Mouse (Mus musculus): ENCODE measurements at regions not wholly inside any gene's neighbourhood (a gene's known extent, or its start where the extent isn't known, plus 50 kb on each side); places are given as distances from the start of the nearest gene placed in this dataset.

DNA sequence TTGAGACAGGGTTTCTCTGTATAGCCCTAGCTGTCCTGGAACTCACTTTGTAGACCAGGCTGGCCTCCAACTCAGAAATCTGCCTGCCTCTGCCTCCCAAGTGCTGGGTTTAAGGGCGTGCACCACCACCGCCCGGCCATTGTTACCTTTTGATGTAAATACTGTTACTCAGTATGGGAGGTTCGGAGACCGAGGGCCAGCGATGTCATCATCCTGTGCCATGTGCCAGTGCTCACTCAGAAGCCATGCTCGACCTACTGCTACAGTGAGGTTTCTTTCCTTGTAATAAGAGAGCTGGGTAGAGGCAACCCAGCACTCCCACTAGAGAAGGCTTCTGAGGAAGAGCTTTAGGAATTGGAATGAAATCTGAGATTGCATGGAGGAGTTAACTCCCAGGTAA is 191.6 kb upstream of the Tgfbr2 start:
- in situ Hi-C loops (cut with MboI; ENCODE audit: low pct_ligation_motif_present, low pct_unique_long_range_greater_than_20kb, low sequenced_read_pairs), result loop anchor here (5.0 kb wide), 1 partner anchor 34 kb away; no protein-coding TSS in a partner anchor
- dilution Hi-C loops (cut with MboI; ENCODE audit: extremely low pct_ligation_motif_present, extremely low pct_unique_long_range_greater_than_20kb, low sequenced_read_pairs), result no loop called here
- H3K27ac ChIP-seq (ENCODE audit: insufficient read depth, low read depth), result peak overlapping the region; percentile 49

DNA sequence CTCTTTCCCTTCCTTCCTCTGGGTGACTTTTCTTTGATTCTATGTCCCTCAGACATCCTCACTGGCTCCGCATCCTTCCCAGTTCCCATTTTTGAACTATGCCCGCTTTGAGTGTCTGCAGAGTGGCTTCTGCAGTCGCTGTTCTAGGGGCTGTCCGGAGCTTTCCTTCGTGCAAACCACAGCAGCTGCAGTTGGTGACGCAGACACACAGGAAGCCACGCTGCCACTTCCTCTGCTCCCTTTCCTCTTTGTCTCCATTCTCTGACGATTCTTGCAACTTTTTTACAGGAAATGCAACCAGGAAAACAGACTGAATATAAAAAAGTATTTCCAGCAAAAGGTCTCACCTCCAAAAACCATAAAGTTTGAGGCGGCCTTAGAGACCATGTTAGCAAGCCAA is 191.0 kb upstream of the Tgfbr2 start:
- H3K4me3 ChIP-seq (replicated peaks in 1 of 3; ENCODE audit: low read depth in 2 of 3, low read length in 2 of 3, poor library complexity in 1 of 3), result no peak overlapping the region
- peak; percentile 91 for DNase-seq (ENCODE audit: extremely low read depth)
- in situ Hi-C loops (cut with MboI; ENCODE audit: low pct_ligation_motif_present, low pct_unique_long_range_greater_than_20kb, low sequenced_read_pairs), result loop anchor here (5.0 kb wide), 1 partner anchor 34 kb away; no protein-coding TSS in a partner anchor
- no peak for TF ChIP-seq RAD21 (IDR thresholded peaks at IDR 0.05; ENCODE audit: low read depth, low read length)
- peak; percentile 55 for TF ChIP-seq POLR2A (IDR thresholded peaks at IDR 0.05; ENCODE audit: low read depth, low read length)
- TF ChIP-seq MAFK (IDR thresholded peaks at IDR 0.05; ENCODE audit: insufficient replicate concordance, low read length), result no peak
- TF ChIP-seq ZNF384 (IDR thresholded peaks at IDR 0.05; ENCODE audit: low read depth, low read length), result peak; percentile 67
- peak; percentile 80 for TF ChIP-seq EP300 (IDR thresholded peaks at IDR 0.05; ENCODE audit: low read length)
- peak; percentile 89 for TF ChIP-seq IRF4 (IDR thresholded peaks at IDR 0.05; ENCODE audit: low read depth, low read length)
- TF ChIP-seq MAX (IDR thresholded peaks at IDR 0.05; ENCODE audit: low read length), result 0 out of 2 replicates have a peak, but pooled peaks have one; percentile 41
- TF ChIP-seq TCF12 (IDR thresholded peaks at IDR 0.05; ENCODE audit: low read depth, low read length), result peak; percentile 90
- no peak for TF ChIP-seq JUND (conservative IDR thresholded peaks at IDR 0.05; ENCODE audit: low read depth, low read length)
- no peak for TF ChIP-seq POLR2AphosphoS2 (IDR thresholded peaks at IDR 0.05; ENCODE audit: low read depth, low read length)
- TF ChIP-seq MXI1 (IDR thresholded peaks at IDR 0.05; ENCODE audit: low read depth, low read length), result no peak
- TF ChIP-seq CTCF (conservative IDR thresholded peaks at IDR 0.05 in 1 of 2, IDR thresholded peaks at IDR 0.05 in 1 of 2; ENCODE audit: low read depth in 2 of 2, low read length in 2 of 2), result no peak
- TF ChIP-seq ZC3H11A (IDR thresholded peaks at IDR 0.05; ENCODE audit: low read depth, low read length), result no peak
- TF ChIP-seq MEF2A (IDR thresholded peaks at IDR 0.05; ENCODE audit: borderline replicate concordance, low read depth, low read length), result 0 out of 2 replicates have a peak, but pooled peaks have one; percentile 64
- TF ChIP-seq ZKSCAN1 (IDR thresholded peaks at IDR 0.05; ENCODE audit: borderline replicate concordance, low read depth, low read length), result no peak
- no peak for TF ChIP-seq USF2 (conservative IDR thresholded peaks at IDR 0.05; ENCODE audit: low read depth, low read length)
- peak; percentile 83 for TF ChIP-seq ELF1 (IDR thresholded peaks at IDR 0.05; ENCODE audit: low read depth, low read length)
- no peak for TF ChIP-seq GABPA (IDR thresholded peaks at IDR 0.05; ENCODE audit: insufficient replicate concordance, low read depth, low read length)
- TF ChIP-seq ETS1 (conservative IDR thresholded peaks at IDR 0.05; ENCODE audit: low read depth, low read length), result peak; percentile 80
- TF ChIP-seq MAZ (IDR thresholded peaks at IDR 0.05; ENCODE audit: low read depth, low read length), result no peak
- TF ChIP-seq RCOR1 (conservative IDR thresholded peaks at IDR 0.05; ENCODE audit: low read depth, low read length), result no peak
- no peak; the same call in 1 of the 2 replicates for TF ChIP-seq MYC (IDR thresholded peaks at IDR 0.05; ENCODE audit: low read depth, low read length)
- TF ChIP-seq NRF1 (IDR thresholded peaks at IDR 0.05; ENCODE audit: low read depth, low read length), result no peak
- TF ChIP-seq SIN3A (IDR thresholded peaks at IDR 0.05; ENCODE audit: low read length), result no peak
- no peak; the same call in 1 of the 2 replicates for TF ChIP-seq NELFE (IDR thresholded peaks at IDR 0.05; ENCODE audit: low read depth, low read length)
- no peak for TF ChIP-seq SMC3 (IDR thresholded peaks at IDR 0.05; ENCODE audit: low read depth, low read length)
- peak; percentile 52 for TF ChIP-seq HCFC1 (IDR thresholded peaks at IDR 0.05; ENCODE audit: low read depth, low read length)
- TF ChIP-seq CHD1 (IDR thresholded peaks at IDR 0.05; ENCODE audit: low read depth, low read length), result no peak
- TF ChIP-seq BHLHE40 (IDR thresholded peaks at IDR 0.05; ENCODE audit: low read depth, low read length), result peak; percentile 35; the same call in 1 of the 2 replicates
- no peak for TF ChIP-seq KAT2A (IDR thresholded peaks at IDR 0.05; ENCODE audit: insufficient replicate concordance, low read length)
- peak; percentile 51; the same call in 1 of the 2 replicates for TF ChIP-seq UBTF (IDR thresholded peaks at IDR 0.05; ENCODE audit: low read depth, low read length)
- 0 out of 2 replicates have a peak, but pooled peaks have one; percentile 1 for TF ChIP-seq JUN (IDR thresholded peaks at IDR 0.05; ENCODE audit: insufficient read depth, low read depth, low read length)

More for the DNA sequence above, 191.6 kb upstream of the Tgfbr2 start:
- H3K4me3 ChIP-seq (replicated peaks in 1 of 3; ENCODE audit: low read depth in 2 of 3, low read length in 2 of 3, poor library complexity in 1 of 3), result no peak overlapping the region
- H3K27me3 ChIP-seq (replicated peaks), result no peaks in the 10 kb centered on the region
- H3K9me3 ChIP-seq (replicated peaks; ENCODE audit: low read length), result peaks cover 5% of the 10 kb centered on the region
- 0 out of 2 replicates have a peak, but pooled peaks have one; percentile 72 for TF ChIP-seq CHD1 (IDR thresholded peaks at IDR 0.05; ENCODE audit: low read depth, low read length)
- 0 out of 2 replicates have a peak, but pooled peaks have one; percentile 2 for TF ChIP-seq MAX (IDR thresholded peaks at IDR 0.05; ENCODE audit: low read length)
- no peak for TF ChIP-seq PAX5 (IDR thresholded peaks at IDR 0.05; ENCODE audit: low read length)
- DNase-seq (ENCODE audit: extremely low read depth), result no peak
- H3K4me2 ChIP-seq (ENCODE audit: insufficient read depth, low read depth, poor library complexity, severe bottlenecking), result no peak overlapping the region
- H3K36me3 ChIP-seq (replicated peaks in 1 of 2; ENCODE audit: control insufficient read depth in 1 of 2, insufficient read depth in 1 of 2, low read length in 1 of 2), result no peaks in the 10 kb centered on the region
- peaks cover 26 to 60% of the 10 kb centered on the region in 2 experiments for H3K4me1 ChIP-seq (ENCODE audit: control insufficient read depth in 1 of 2, insufficient read depth in 2 of 2)
- no peaks in the 10 kb centered on the region for H3K79me2 ChIP-seq (replicated peaks; ENCODE audit: control insufficient read depth, extremely low read depth, insufficient read depth, poor library complexity, severe bottlenecking)
- H3K9ac ChIP-seq (ENCODE audit: insufficient read depth, low read depth), result no peak overlapping the region

More for the DNA sequence above, 191.0 kb upstream of the Tgfbr2 start:
- peaks cover 26 to 60% of the 10 kb centered on the region in 2 experiments for H3K4me1 ChIP-seq (ENCODE audit: control insufficient read depth in 1 of 2, insufficient read depth in 2 of 2)
- no peaks in the 10 kb centered on the region for H3K27me3 ChIP-seq (replicated peaks)
- peak overlapping the region; percentile 24; the same call in 1 of the 2 replicates for H3K4me2 ChIP-seq (ENCODE audit: insufficient read depth, low read depth, poor library complexity, severe bottlenecking)
- peak overlapping the region; percentile 88 for H3K27ac ChIP-seq (ENCODE audit: insufficient read depth, low read depth)
- H3K9ac ChIP-seq (ENCODE audit: insufficient read depth, low read depth), result peak overlapping the region; percentile 34; the same call in 1 of the 2 replicates
- dilution Hi-C loops (cut with MboI; ENCODE audit: extremely low pct_ligation_motif_present, extremely low pct_unique_long_range_greater_than_20kb, low sequenced_read_pairs), result no loop called here
- peaks cover 9% of the 10 kb centered on the region for H3K9me3 ChIP-seq (replicated peaks; ENCODE audit: low read length)
- no peaks in the 10 kb centered on the region for H3K79me2 ChIP-seq (replicated peaks; ENCODE audit: control insufficient read depth, extremely low read depth, insufficient read depth, poor library complexity, severe bottlenecking)
- H3K36me3 ChIP-seq (replicated peaks in 1 of 2; ENCODE audit: control insufficient read depth in 1 of 2, insufficient read depth in 1 of 2, low read length in 1 of 2), result no peaks in the 10 kb centered on the region
